Mouse (Mus musculus) intestine, embryonic 16.5 days (tissue): Measurements from ENCODE around the gene Pcsk6. TPM values are rescaled to one million over a fixed set of nuclear protein-coding genes. Genes with fewer than 3 reads are reported as not detected.
A peak's percentile ranks its signal among the peaks of the same experiment; 100 is the strongest.

Source experiments
- ATAC-seq: fragments of 200-750 bp; cut with Nextera tagmentation; 2 replicates; pipeline ENCODE4 v1.8.0; 2017; ENCODE audit warnings: moderate TSS enrichment, moderate library complexity
- H3K27ac ChIP-seq: fragments of 300-500 bp; sonication (generic); 2 replicates; pipeline ENCODE4 v1.5.1; 2014; ENCODE audit warnings: mild to moderate bottlenecking, low read length
- H3K27me3 ChIP-seq: fragments of 300-500 bp; sonication (generic); replicated peaks from 2 replicates; pipeline ENCODE4 v1.6.1; 2014; ENCODE audit warnings: low read length, control low read depth, mixed read lengths; ENCODE audit not compliant: control insufficient read depth, insufficient read depth
- H3K36me3 ChIP-seq: fragments of 300-500 bp; sonication (generic); 2 replicates; pipeline ENCODE4 v1.6.1; 2014; ENCODE audit warnings: low read length, control low read depth; ENCODE audit not compliant: control insufficient read depth, insufficient read depth
- H3K4me1 ChIP-seq: fragments of 300-500 bp; sonication (generic); 2 replicates; pipeline ENCODE4 v1.6.1; 2014; ENCODE audit warnings: low read length, control low read depth, mixed read lengths; ENCODE audit not compliant: control insufficient read depth, insufficient read depth
- H3K4me2 ChIP-seq: fragments of 300-500 bp; sonication (generic); 2 replicates; pipeline ENCODE4 v1.6.1; 2014; ENCODE audit warnings: low read depth, low read length, control low read depth
- H3K4me3 ChIP-seq: fragments of 300-500 bp; sonication (generic); 2 replicates; pipeline ENCODE4 v1.5.1; 2014; ENCODE audit warnings: mild to moderate bottlenecking, low read length
- H3K9ac ChIP-seq: fragments of 300-500 bp; sonication (generic); 2 replicates; pipeline ENCODE4 v1.6.1; 2014; ENCODE audit warnings: low read depth, low read length
- H3K9me3 ChIP-seq: fragments of 300-500 bp; sonication (generic); 2 replicates; pipeline ENCODE4 v1.6.1; 2016; ENCODE audit warnings: low read length, control low read depth; ENCODE audit not compliant: control insufficient read depth
- WGBS: fragments of 180-500 bp; shearing (Covaris S2); extraction: QIAGEN DNeasy Blood & Tissue Kit; methylation state at CpG from one replicate; pipeline ENCODE4 v1.1.7; 2014; 5-methylcytosine and 5-hydroxymethylcytosine counted together
- polyA plus RNA-seq: library from polyadenylated mRNA; unstranded; fragments of >200 nt; fragmentation: Nextera tagmentation; extraction: Ambion mirVana; gene quantifications from 2 replicates; pipeline ENCODE4 v1.2.1, GENCODE M21; 2015

Pcsk6 gene
- polyA plus RNA-seq, 1 experiment from 2014 or later: 2.3 TPM

DNA sequence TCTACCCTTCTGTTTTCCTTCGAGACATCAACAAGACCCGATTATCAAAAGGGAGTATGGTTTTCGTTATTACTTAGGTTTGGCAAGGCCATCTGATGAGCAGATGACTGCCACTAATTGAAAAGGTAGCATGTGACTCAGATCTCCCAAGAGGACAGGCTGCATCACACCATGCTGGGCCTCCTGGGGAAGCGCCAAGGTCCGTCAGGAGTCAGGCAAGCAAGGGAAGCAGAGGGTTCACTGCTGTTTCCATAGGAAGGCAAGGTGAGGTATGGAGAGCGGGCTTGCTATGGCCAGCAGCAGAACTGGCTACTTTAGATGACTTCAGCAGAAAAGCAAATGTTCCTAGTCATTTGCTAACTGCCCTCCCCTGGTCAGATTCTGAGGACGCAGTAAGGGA lies 84.9 kb downstream of the Pcsk6 start:
- H3K9ac ChIP-seq: no peak overlapping the region
- WGBS: 82% methylated on average over 7 of the region's 7 CpGs
- ATAC-seq: 0 out of 2 replicates have a peak, but pooled peaks have one; percentile 39
- H3K4me3 ChIP-seq: no peak overlapping the region
- no peak overlapping the region for H3K4me2 ChIP-seq
- H3K27me3 ChIP-seq: no peaks in the 10 kb centered on the region
- H3K36me3 ChIP-seq: no peaks in the 10 kb centered on the region
- H3K9me3 ChIP-seq: no peaks in the 10 kb centered on the region
- no peaks in the 10 kb centered on the region for H3K4me1 ChIP-seq
- H3K27ac ChIP-seq: no peak overlapping the region

DNA sequence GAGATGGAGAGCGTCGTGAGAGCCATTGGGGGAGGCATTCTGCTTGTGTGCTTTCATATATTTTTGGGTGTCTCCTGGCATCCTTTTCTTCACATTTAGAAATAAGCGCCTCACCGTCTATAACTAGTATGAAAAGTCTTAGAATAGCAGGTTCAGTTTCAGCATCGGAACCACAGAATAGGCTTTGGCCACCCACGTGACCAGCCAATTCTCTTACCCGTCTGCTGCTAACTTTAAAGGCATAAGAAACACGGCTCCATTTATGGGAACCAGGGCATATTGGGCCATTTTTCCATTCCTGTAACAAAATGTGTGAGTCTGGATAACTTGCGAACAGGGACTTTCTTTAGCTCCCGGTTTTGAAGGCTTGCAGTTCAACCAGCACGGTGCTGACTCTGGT lies 87.4 kb downstream of the Pcsk6 start:
- H3K9me3 ChIP-seq: no peaks in the 10 kb centered on the region
- H3K4me1 ChIP-seq: no peaks in the 10 kb centered on the region
- H3K9ac ChIP-seq: no peak overlapping the region
- no peak overlapping the region for H3K4me2 ChIP-seq
- no peak for ATAC-seq
- H3K36me3 ChIP-seq: no peaks in the 10 kb centered on the region
- H3K4me3 ChIP-seq: no peak overlapping the region
- 94% methylated on average over 11 of the region's 11 CpGs for WGBS
- H3K27ac ChIP-seq: no peak overlapping the region
- no peaks in the 10 kb centered on the region for H3K27me3 ChIP-seq

DNA sequence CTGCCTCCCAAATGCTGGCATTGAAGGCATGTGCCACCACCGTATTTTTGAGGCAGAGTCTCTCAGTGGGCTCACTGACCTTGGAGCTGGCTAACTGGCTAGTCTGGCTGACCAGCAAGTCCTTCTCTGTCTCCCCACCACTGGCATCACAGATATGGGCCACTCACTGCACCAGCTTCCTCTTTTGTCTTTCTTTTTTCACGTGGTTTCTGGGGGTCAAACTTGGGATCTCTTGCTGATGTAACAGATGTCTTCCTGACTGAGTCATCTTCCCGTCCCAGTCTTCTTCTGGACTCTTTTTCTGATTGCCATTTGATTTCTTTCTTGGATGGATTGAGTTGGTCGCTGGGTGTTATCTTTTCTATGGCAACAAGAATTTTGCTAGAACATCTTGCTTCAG lies 93.0 kb downstream of the Pcsk6 start:
- no peak overlapping the region for H3K4me3 ChIP-seq
- H3K4me1 ChIP-seq: peaks cover 3% of the 10 kb centered on the region; the same call in 1 of the 2 replicates
- no peaks in the 10 kb centered on the region for H3K9me3 ChIP-seq
- no peak overlapping the region for H3K9ac ChIP-seq
- WGBS: 75% methylated on average over 4 of the region's 4 CpGs
- no peaks in the 10 kb centered on the region for H3K27me3 ChIP-seq
- no peak for ATAC-seq
- no peaks in the 10 kb centered on the region for H3K36me3 ChIP-seq
- no peak overlapping the region for H3K27ac ChIP-seq
- H3K4me2 ChIP-seq: no peak overlapping the region

DNA sequence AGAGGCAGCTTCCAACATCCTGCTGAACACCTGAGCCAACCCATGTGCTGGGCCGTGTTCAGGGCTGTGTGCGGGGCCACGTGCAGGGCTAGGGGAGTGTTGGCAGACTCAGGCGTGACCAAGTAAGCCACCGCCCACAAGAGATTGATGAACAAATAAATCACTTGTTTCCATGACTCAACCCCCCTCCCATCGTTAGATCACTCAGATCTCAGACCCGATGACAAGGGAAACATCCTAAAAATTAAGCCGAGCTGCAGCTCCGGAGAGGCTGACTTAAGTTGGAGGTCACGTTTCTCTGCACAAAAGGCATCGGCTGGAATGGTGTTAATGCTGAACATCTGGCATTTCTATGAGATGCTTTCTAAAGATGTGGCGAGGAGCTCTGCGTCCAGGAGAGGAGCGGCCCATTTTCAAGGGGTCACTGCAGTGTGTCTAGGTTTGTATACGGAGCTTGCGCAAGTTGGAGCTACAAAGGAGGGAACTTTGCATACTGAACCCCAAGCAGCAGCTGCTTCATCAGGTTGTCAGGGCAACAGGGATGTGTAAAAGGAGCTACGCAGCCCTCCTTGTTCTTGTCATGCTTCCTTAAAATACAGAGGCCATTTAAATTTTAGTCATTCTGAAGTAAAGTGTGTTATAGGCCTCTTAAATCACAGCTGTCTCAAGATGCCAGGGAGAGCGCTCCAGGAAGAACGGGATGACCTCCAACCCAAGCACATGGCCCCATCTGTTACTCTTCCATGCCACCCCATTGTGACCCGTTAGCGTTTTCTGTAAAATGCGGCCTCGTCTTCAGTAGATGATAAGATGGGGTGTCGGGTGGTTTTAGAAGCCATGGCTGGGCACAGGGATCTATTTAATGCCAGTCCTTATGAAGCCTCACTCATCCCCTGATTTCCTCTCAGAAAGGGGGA lies 94.0 kb downstream of the Pcsk6 start:
- no peak for ATAC-seq
- H3K4me2 ChIP-seq: no peak overlapping the region
- no peaks in the 10 kb centered on the region for H3K27me3 ChIP-seq
- no peaks in the 10 kb centered on the region for H3K9me3 ChIP-seq
- H3K36me3 ChIP-seq: no peaks in the 10 kb centered on the region
- H3K27ac ChIP-seq: no peak overlapping the region
- WGBS: 58% methylated on average over 24 of the region's 24 CpGs
- H3K4me1 ChIP-seq: peaks cover 3% of the 10 kb centered on the region; the same call in 1 of the 2 replicates
- H3K4me3 ChIP-seq: no peak overlapping the region
- no peak overlapping the region for H3K9ac ChIP-seq

DNA sequence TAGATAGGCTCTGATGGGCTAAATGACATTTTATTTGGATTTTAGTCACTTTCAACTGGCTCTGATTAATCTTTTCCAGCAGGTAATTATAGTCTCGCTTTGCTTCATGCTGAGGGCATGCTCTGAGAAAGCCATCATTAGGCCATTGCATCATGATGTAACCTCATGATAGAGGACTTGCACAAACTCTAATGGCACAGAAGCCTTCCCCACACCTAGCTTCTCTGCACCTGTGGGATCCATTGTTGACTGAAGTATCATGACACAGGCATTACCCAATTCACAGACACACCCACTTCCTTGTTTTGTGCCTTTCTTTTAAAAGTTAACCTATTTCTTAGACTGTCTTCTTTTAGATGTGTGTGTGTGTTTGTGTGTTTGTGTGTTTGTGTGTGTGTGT lies 95.7 kb downstream of the Pcsk6 start:
- peak; percentile 44; the same call in 1 of the 2 replicates for ATAC-seq
- H3K4me2 ChIP-seq: no peak overlapping the region
- no peak overlapping the region for H3K27ac ChIP-seq
- no peaks in the 10 kb centered on the region for H3K36me3 ChIP-seq
- peaks cover 3% of the 10 kb centered on the region; the same call in 1 of the 2 replicates for H3K4me1 ChIP-seq
- H3K9me3 ChIP-seq: no peaks in the 10 kb centered on the region
- no peak overlapping the region for H3K4me3 ChIP-seq
- no peak overlapping the region for H3K9ac ChIP-seq
- WGBS: 82% methylated on average over 1 of the region's 1 CpGs
- H3K27me3 ChIP-seq: no peaks in the 10 kb centered on the region

DNA sequence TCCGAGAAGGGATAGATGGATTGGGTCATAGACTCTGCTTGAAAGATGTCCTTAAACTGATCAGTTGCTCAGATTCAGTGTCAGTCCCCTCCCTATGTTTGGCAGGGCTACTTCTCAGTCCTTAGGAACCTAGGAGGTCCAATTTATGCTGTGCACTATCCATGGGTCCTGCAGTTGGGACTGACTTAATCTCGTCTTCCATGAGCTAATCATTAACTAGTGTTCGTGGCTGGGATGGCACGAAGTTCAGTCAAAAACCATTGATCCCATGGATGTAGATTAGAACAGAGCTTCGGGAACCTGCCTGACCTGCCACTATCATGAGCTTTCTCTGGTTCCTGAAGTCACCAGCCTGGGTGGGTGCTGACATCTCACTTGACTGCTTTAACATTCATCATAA lies 96.6 kb downstream of the Pcsk6 start:
- WGBS: 68% methylated on average over 5 of the region's 5 CpGs
- ATAC-seq: peak; percentile 85
- no peak overlapping the region for H3K4me3 ChIP-seq

DNA sequence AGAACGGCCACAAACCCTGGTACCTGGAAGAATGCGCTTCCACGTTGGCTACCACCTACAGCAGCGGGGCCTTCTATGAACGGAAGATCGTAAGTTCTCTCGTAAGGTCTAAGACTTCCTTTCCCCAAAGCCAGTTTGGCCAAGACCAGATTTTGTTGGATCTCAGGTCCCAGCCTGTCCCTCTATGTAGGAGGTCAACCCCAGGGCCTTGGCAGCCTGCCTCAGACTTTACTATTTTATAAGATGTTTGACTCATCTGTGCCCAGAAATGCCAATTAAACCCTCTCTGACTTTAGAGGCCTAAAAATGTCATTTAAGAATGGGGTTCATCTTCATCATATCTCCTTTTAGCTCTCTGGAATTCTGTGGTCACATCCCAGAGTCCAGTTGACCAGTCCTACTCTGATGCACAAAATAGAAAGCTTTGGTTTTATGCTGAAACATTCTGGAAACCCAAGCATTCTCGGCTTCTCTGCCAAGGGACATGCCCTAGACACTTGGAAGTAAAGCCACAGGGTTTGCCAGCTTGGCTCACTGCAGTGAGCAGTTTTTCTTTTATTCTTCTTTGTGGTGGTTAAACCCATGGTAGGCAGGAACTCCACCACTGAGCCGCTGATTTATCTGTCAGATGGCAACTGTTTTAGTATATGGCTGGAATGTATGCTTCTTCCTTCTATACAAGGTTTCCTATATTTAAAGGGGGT lies 97.8 kb downstream of the Pcsk6 start:
- 96% methylated on average over 9 of the region's 9 CpGs for WGBS
- H3K9ac ChIP-seq: no peak overlapping the region

More for the DNA sequence above, 96.6 kb downstream of the Pcsk6 start:
- Histone ChIP-seq H3K4me2 (no peak overlapping the region), H3K9me3 (no peaks in the 10 kb centered on the region), H3K36me3 (no peaks in the 10 kb centered on the region), H3K27ac (no peak overlapping the region), H3K4me1 (peaks cover 3% of the 10 kb centered on the region; the same call in 1 of the 2 replicates), H3K27me3 (no peaks in the 10 kb centered on the region), H3K9ac (no peak overlapping the region)

GRCm38 (mm10) chr7:65962611-65963010 lies 101.1 kb downstream of the Pcsk6 start:
- Histone ChIP-seq H3K9ac (no peak overlapping the region), H3K4me2 (no peak overlapping the region), H3K4me1 (no peaks in the 10 kb centered on the region), H3K9me3 (no peaks in the 10 kb centered on the region), H3K27me3 (no peaks in the 10 kb centered on the region), H3K36me3 (no peaks in the 10 kb centered on the region), H3K4me3 (no peak overlapping the region), H3K27ac (no peak overlapping the region)
- 79% methylated on average over 7 of the region's 7 CpGs for WGBS
- ATAC-seq: no peak

More for the DNA sequence above, 97.8 kb downstream of the Pcsk6 start:
- no peaks in the 10 kb centered on the region for H3K27me3 ChIP-seq
- no peak overlapping the region for H3K4me2 ChIP-seq
- H3K4me3 ChIP-seq: no peak overlapping the region
- H3K36me3 ChIP-seq: no peaks in the 10 kb centered on the region
- H3K4me1 ChIP-seq: peaks cover 3% of the 10 kb centered on the region; the same call in 1 of the 2 replicates
- no peak for ATAC-seq
- H3K27ac ChIP-seq: no peak overlapping the region
- no peaks in the 10 kb centered on the region for H3K9me3 ChIP-seq

GRCm38 (mm10) chr7:65964398-65964797 lies 102.9 kb downstream of the Pcsk6 start:
- Histone ChIP-seq H3K27me3 (no peaks in the 10 kb centered on the region), H3K4me2 (no peak overlapping the region), H3K9me3 (no peaks in the 10 kb centered on the region), H3K36me3 (no peaks in the 10 kb centered on the region), H3K9ac (no peak overlapping the region), H3K4me3 (no peak overlapping the region), H3K27ac (no peak overlapping the region), H3K4me1 (no peaks in the 10 kb centered on the region)
- ATAC-seq: no peak
